Mouse (Mus musculus) layer of hippocampus, postnatal 14 days (tissue): ENCODE results near the gene Zfyve26. TPM values are rescaled to one million over a fixed set of nuclear protein-coding genes. Genes with fewer than 3 reads are reported as not detected.
A peak's percentile ranks its signal among the peaks of the same experiment; 100 is the strongest.
"Not testable (repeated sequence)": the region's sequence is repeated elsewhere in the genome, so short reads cannot be mapped to it uniquely, and the experiment has no call there.

Experiments used
- DNase-seq, 2 experiments: peaks; one replicate each; pipeline ENCODE4 v3.0.0; 2021 to 2022; ENCODE audit warnings: low spot score in 2 of 2, mixed read lengths in 1 of 2
- total RNA-seq, 2 experiments: library from RNA; stranded (reverse); gene quantifications; 2 replicates each; pipeline ENCODE4 v1.2.3; 2021

The Zfyve26 gene
- total RNA-seq, 2 experiments from 2014 or later = 27.0 to 30.0 TPM

DNA sequence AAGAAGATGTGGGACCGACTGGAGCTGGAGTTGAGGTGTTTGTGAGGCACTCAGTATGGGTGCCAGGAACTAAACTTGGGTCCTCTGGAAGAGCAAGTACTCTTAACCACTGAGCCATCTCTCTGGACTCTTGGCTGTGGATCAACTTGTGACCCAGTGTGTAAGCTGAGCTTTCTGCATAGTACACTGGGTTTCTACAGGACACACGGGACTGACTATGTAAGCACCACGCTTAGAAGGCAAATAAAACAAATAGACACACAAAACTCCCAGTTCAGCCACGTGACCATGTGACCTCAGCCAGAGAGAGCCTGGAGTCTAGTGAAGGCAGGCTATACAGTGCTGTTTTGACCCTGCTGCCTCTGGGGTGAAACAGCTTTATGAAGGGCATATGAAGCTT is 23.5 kb downstream of the Zfyve26 start:
- no peak for DNase-seq

GRCm38 (mm10) chr12:79261035-79261434 is 35.1 kb downstream of the Zfyve26 start:
- DNase-seq = peak; percentile 10 to 16

DNA sequence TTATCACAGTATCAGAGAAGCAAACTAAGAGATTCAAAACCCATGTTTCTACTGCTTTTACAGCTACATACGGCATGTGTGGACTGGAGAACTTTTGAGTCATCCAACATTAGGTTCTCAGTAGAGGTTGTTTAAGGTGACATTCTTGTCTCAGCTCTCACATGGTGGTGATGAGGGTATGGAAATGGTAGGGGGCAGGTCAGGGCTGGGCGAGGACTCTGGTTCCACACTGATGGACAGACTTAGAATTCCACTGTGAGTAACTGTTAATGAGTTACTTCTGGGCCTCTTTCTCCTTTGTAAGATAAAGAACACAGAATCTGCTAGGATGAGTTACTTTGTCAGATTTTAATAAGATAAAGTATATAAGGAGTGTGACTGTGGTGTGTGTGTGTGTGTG is 36.0 kb downstream of the Zfyve26 start:
- no peak for DNase-seq

GRCm38 (mm10) chr12:79254975-79255374 is 41.1 kb downstream of the Zfyve26 start:
- DNase-seq = no peak

GRCm38 (mm10) chr12:79253294-79254053 is 42.6 kb downstream of the Zfyve26 start:
- DNase-seq = no peak

- no peak for DNase-seq
These were observed 48.0 kb downstream of the Zfyve26 start for GRCm38 (mm10) chr12:79248110-79248509.

GRCm38 (mm10) chr12:79242921-79243320 is 53.2 kb downstream of the Zfyve26 start:
- DNase-seq = no peak

DNA sequence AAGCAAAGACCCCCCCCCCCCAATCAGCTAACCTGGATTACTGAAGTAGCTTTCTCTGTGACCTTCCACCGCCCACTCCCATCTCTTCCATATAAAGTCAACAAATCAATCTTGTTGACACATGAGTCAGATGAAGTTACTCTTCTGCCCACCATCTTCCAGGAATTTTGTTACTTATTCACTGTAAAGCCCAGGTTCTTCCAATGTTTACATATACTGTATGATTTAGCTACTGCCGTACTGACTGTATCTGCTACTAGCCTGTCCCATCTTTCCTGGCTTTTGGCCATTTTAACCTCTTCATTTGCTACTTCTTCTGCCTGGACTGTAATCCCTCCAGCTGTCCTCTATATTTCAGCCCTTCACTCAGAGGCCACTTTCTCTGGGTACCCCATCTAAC is 54.1 kb downstream of the Zfyve26 start:
- no peak for DNase-seq

DNA sequence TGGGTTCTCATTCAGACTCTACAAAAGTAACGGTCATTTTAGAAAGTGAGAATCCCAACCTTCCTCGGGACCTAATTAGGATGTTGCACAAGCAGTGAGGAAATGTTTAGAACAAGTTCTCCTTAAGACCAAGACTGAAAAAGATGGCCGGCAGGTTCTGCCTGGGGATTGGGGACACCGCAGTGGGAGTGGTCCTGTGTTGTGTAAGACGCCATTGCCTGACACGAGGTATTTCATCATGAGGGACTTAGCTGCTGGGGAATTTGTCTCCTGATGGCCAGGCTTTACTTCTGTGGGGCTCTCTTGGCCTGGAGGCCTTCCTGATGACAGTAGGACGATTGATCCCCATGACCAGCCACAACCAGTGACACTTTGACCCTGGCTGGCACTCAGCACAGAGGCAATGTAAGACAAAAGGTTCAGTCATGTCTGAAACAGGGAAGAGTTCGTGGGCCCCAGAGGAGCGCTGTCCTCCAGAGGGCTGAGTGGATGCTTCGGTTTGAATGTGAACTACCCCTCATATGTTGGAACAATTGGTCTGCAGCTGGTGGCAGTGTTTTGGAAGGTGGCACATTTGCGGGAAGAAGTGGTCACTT is 60.5 kb downstream of the Zfyve26 start:
- no peak for DNase-seq

DNA sequence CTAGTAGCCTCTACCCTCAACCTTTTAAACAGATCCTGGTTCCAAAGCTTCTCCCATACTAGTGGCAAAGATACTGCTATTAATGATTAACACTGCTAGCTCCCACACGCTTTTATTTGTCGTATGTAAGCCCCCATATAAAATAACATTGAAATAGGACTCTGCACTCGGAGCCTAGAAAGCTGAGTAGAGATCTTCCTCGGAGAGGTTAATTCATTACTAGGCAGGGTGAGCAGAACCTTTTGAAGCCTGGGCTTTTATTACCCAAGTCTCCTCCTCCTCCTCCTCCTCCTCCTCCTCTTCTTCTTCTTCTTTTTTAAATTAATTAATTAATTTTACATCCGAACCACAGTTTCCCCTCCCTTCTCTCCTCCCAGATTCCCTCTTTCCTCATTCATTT is 78.6 kb downstream of the Zfyve26 start:
- no peak for DNase-seq

- DNase-seq = no peak
These were observed 84.7 kb downstream of the Zfyve26 start for GRCm38 (mm10) chr12:79211447-79211846.

GRCm38 (mm10) chr12:79208703-79209464 is 87.2 kb downstream of the Zfyve26 start, which contains the start of gene Rdh12:
Gene Rdh12, plus strand, starts transcription at chr12:79208914.
- DNase-seq = peak in 1 of 2 experiments; percentile 33

- DNase-seq = no peak
These were observed 94.2 kb downstream of the Zfyve26 start for GRCm38 (mm10) chr12:79201882-79202281.

GRCm38 (mm10) chr12:79197105-79197504 is 99.0 kb downstream of the Zfyve26 start:
- no peak for DNase-seq

DNA sequence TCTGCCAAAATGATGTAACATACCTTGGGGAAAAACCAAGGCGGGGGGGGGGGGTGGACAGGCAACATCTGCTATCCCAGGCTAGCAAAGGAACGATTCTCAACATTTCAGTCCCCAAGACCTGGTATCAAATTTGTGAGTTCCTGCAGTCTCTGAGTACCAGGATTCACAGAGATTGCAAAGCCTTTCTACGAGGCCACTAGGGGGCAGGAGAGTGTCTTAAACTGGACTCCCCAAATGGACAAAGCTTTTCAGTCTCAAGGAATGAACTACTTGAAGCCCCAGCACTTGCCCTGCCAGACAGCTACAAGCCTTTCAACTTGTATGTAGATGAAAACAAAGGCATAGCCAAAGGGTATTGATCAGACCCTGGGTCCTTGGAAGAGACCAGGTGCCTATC is 102.7 kb downstream of the Zfyve26 start:
- DNase-seq = peak; percentile 34 to 72

DNA sequence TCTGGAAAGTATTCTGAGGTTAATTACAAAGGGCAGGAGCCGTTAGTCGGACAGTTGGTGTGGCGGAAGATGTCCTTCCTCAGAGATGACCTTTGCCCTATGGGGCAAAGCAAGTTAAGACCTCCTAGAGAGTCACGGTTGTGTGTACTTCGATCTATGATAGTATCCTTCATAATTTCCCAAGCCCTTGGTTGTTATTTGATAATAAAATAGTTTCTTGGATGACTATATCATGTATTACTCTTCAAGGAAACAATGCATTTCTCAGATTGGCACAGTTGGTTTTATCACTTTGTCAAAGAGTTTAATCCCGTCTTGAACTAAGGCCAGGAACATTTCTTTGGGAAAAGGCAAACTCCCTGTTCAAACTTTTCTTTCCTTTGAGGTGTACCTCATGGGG is 103.9 kb downstream of the Zfyve26 start, which contains the start of gene Rdh11:
TSS of gene Rdh11 (minus strand) at position 101 of the 400 bp plus-strand sequence.
- no peak for DNase-seq

- peak; percentile 56 to 74 for DNase-seq
These were observed 104.4 kb downstream of the Zfyve26 start for GRCm38 (mm10) chr12:79191701-79192100.

DNA sequence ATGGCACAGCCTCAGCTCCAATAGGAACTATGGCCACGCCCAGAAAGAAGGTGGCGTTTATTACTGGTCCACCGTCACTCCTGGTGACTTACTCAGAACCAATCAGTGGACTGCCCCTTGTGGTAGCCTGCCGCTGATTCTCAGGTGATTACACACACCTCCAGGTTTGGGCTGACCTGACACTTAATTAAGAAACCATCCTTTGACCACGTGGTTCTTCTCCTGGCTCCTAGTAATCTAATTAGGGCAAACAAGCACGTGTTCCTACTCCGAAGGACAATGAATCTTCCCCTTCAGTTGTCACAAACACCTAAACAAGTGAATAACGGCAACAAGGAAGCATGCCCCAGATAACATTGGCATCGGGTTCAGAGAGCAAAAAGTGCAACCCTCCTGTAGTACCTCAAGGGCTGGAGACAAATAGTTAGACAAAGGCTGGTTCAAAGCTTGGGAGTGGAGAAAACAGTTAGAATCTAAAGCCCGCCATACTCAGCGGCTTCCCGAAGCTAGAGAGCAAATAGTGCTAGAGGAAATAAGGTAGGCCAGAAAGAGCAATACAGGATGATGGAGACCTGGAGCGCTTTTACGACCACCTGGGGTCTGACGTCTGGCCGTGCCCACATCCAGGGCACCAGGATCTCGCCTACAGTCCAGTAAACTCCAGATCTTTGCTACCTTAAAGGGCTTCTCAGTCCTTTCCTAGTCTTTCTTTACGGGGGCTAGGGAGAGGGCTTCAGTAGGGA is 105.0 kb downstream of the Zfyve26 start:
- DNase-seq = peak; percentile 45 to 67

DNA sequence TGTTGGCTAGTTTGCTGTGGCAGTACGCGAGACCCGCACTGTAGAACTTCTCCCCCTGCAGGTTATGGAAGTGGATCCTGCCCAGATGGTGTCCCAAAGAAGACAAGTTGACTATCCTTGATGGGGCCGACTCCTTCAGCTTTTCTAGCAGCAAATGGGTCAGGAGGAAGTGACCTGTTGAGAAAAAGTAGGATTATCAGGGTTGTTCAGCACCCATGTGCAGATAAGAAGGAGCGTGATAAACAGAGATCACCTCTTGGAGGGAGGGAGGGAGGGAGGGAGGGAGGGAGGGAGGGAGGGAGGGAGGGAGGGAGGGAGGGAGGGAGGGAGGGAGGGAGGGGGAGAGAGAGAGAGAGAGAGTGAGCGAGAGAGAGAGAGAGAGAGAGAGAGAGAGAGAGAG is 110.9 kb downstream of the Zfyve26 start:
- not testable (repeated sequence) for DNase-seq
